ENCODE assay signal across 8 mouse cellular contexts in the genomic region with DNA sequence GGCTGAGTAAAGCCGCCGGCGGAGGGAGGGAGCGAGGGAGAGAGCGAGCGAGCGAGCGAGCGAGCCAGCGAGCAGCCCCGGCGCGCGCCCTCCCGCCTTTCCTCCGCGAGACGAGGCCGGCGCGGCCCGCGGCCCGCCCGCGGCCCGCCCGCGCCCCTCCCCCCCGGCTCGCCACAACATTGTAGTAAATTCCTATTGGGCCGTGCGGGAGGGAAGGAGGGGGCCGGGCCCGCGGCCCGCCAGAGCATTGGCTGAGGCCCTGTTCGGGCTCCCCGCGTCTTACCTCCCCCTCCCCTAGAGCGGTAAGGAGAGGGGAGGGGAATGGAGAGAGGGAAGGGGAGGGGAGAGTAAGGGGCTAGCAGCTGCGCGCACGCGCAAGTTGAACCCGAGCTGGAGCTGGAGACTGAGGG. TPM values are rescaled to one million over a fixed set of nuclear protein-coding genes. Genes with fewer than 3 reads are reported as not detected.
DNase-seq lines count a peak whose midpoint lies in the region; ATAC-seq lines count a peak whose summit lies in the region.

No protein-coding gene starts in this region.

- DNase-seq in NIH3T3 (ENCODE audit: low read depth): peak; percentile 80
- DNase-seq in cerebellum, postnatal 10 days: peak; percentile 96 to 98
- peak; percentile 89 to 93 for DNase-seq in frontal cortex, postnatal 10 days (ENCODE audit: low spot score in 2 of 2)
- peak; percentile 94 for DNase-seq in hindbrain, embryonic 11.5 days (ENCODE audit: low spot score)
- DNase-seq in layer of hippocampus, adult 9-11 months: peak; percentile 93
- peak; percentile 68 for DNase-seq in ovary, postnatal 10 days (ENCODE audit: low spot score)
- peak; percentile 93 for DNase-seq in thymus, postnatal 0 days (ENCODE audit: low spot score)

- H3K4me1 ChIP-seq in hindbrain, embryonic 11.5 days (replicated peaks; ENCODE audit: control insufficient read depth, insufficient read depth, low read length): peaks cover 2% of the 10 kb centered on the region; the same call in 1 of the 2 replicates
- peaks cover 7% of the 10 kb centered on the region; the same call in 1 of the 2 replicates for H3K4me1 ChIP-seq in lung, embryonic 16.5 days (replicated peaks; ENCODE audit: control insufficient read depth, insufficient read depth, low read length)

- peak overlapping the region; percentile 55 for H3K4me2 ChIP-seq in hindbrain, embryonic 11.5 days (replicated peaks; ENCODE audit: low read depth, low read length)
- H3K4me2 ChIP-seq in lung, embryonic 16.5 days (ENCODE audit: low read depth, low read length): peak overlapping the region; percentile 67

- H3K27ac ChIP-seq in hindbrain, embryonic 11.5 days (ENCODE audit: low read depth, low read length): peak overlapping the region; percentile 99
- peak overlapping the region; percentile 77 for H3K27ac ChIP-seq in lung, embryonic 16.5 days (ENCODE audit: low read length)

- no peaks in the 10 kb centered on the region for H3K9me3 ChIP-seq in hindbrain, embryonic 11.5 days (ENCODE audit: control insufficient read depth, low read length)
- no peaks in the 10 kb centered on the region for H3K9me3 ChIP-seq in lung, embryonic 16.5 days (ENCODE audit: control insufficient read depth, low read length)

- no peaks in the 10 kb centered on the region; the same call in 1 of the 2 replicates for H3K27me3 ChIP-seq in hindbrain, embryonic 11.5 days (ENCODE audit: control insufficient read depth, insufficient read depth, low read length)
- no peaks in the 10 kb centered on the region for H3K27me3 ChIP-seq in lung, embryonic 16.5 days (ENCODE audit: control insufficient read depth, insufficient read depth, low read depth, low read length)

- peak overlapping the region; percentile 99 for H3K9ac ChIP-seq in hindbrain, embryonic 11.5 days (ENCODE audit: low read depth, low read length)
- H3K9ac ChIP-seq in lung, embryonic 16.5 days (ENCODE audit: low read length): peak overlapping the region; percentile 90

- 3% methylated on average over 14 of the region's 46 CpGs for WGBS in hindbrain, embryonic 11.5 days
- under 1% methylated on average over 20 of the region's 46 CpGs for WGBS in lung, embryonic 16.5 days

- peak; percentile 97 for ATAC-seq in hindbrain, embryonic 11.5 days (ENCODE audit: low FRiP score)
- peak; percentile 100 for ATAC-seq in lung, embryonic 16.5 days (ENCODE audit: low read depth)

- H3K4me3 ChIP-seq in hindbrain, embryonic 11.5 days (ENCODE audit: low read depth, low read length): peak overlapping the region; percentile 98
- H3K4me3 ChIP-seq in lung, embryonic 16.5 days (ENCODE audit: low read length): peak overlapping the region; percentile 86

- H3K36me3 ChIP-seq in hindbrain, embryonic 11.5 days (ENCODE audit: control insufficient read depth, insufficient read depth, low read length): no peaks in the 10 kb centered on the region
- no peaks in the 10 kb centered on the region for H3K36me3 ChIP-seq in lung, embryonic 16.5 days (ENCODE audit: control insufficient read depth, insufficient read depth, low read length)

RNA-seq across cellular contexts. Expression of a gene that starts 25.5 kb away (rescaled TPM):
- polyA plus RNA-seq in hindbrain, embryonic 11.5 days (2014; fragmentation: Nextera tagmentation; extraction: Ambion mirVana): 0.06 and 0.08 TPM in 2 replicates
- 0.10 TPM in 1 of 2 replicates, not detected in the other for polyA plus RNA-seq in lung, embryonic 16.5 days (2015; fragmentation: Nextera tagmentation; extraction: Ambion mirVana)
- polyA plus RNA-seq in thymus, postnatal 0 days (2015; fragmentation: Nextera tagmentation; extraction: Ambion mirVana): 0.05 and 0.08 TPM in 2 replicates

RNA-seq across cellular contexts. Expression of a gene that starts 26.1 kb away (rescaled TPM):
- 208 and 223 TPM in 2 replicates for polyA plus RNA-seq in hindbrain, embryonic 11.5 days (2014; fragmentation: Nextera tagmentation; extraction: Ambion mirVana)
- polyA plus RNA-seq in lung, embryonic 16.5 days (2015; fragmentation: Nextera tagmentation; extraction: Ambion mirVana): 56.8 and 57.7 TPM in 2 replicates
- polyA plus RNA-seq in thymus, postnatal 0 days (2015; fragmentation: Nextera tagmentation; extraction: Ambion mirVana): 47.5 and 52.0 TPM in 2 replicates

Comparison
In these comparisons a context has a peak if more than half of its experiments do, and no peak if none do; other contexts are left out.
1. Peak in every context shown above with its lines: DNase-seq, ATAC-seq, H3K4me3 ChIP-seq and H3K27ac ChIP-seq.